Mouse (Mus musculus) intestine, postnatal 0 days (tissue): ENCODE measurements at regions not wholly inside any gene's neighbourhood (a gene's known extent, or its start where the extent isn't known, plus 50 kb on each side); places are given as distances from the start of the nearest gene placed in this dataset.

ENCODE experiments used
- ATAC-seq: fragments of 200-750 bp; cut with Nextera tagmentation; 2 replicates; pipeline ENCODE4 v1.8.0; 2017; ENCODE audit warnings: mild to moderate bottlenecking, moderate TSS enrichment, moderate library complexity
- H3K27ac ChIP-seq: fragments of 300-500 bp; sonication (generic); 2 replicates; pipeline ENCODE4 v1.5.1; 2014; ENCODE audit warnings: mild to moderate bottlenecking, low read depth, low read length, moderate library complexity
- H3K27me3 ChIP-seq: fragments of 300-500 bp; sonication (generic); replicated peaks from 2 replicates; pipeline ENCODE4 v1.6.1; 2014; ENCODE audit warnings: low read length, mixed read lengths; ENCODE audit not compliant: control insufficient read depth, insufficient read depth
- H3K36me3 ChIP-seq: fragments of 300-500 bp; sonication (generic); 2 replicates; pipeline ENCODE4 v1.6.1; 2014; ENCODE audit warnings: mild to moderate bottlenecking, moderate library complexity; ENCODE audit not compliant: control insufficient read depth, insufficient read depth
- H3K4me1 ChIP-seq: fragments of 300-500 bp; sonication (generic); replicated peaks from 2 replicates; pipeline ENCODE4 v1.6.1; 2014; ENCODE audit warnings: antibody characterized with exemption, low read length, mixed read lengths; ENCODE audit not compliant: control insufficient read depth, insufficient read depth
- H3K4me2 ChIP-seq: fragments of 300-500 bp; sonication (generic); replicated peaks from 2 replicates; pipeline ENCODE4 v1.6.1; 2014; ENCODE audit warnings: low read depth, mild to moderate bottlenecking, moderate library complexity
- H3K4me3 ChIP-seq: fragments of 300-500 bp; sonication (generic); 2 replicates; pipeline ENCODE4 v1.5.1; 2014; ENCODE audit warnings: low read depth, low read length
- H3K9ac ChIP-seq: fragments of 300-500 bp; sonication (generic); 2 replicates; pipeline ENCODE4 v1.6.1; 2014; ENCODE audit warnings: mild to moderate bottlenecking, low read depth, low read length
- H3K9me3 ChIP-seq: fragments of 300-500 bp; sonication (generic); 2 replicates; pipeline ENCODE4 v1.6.1; 2016; ENCODE audit warnings: mixed run types; ENCODE audit not compliant: control insufficient read depth
- CTCF ChIP-seq: sonication (generic); IDR thresholded peaks from 2 replicates; pipeline ENCODE4 v1.5.1; 2016; ENCODE audit warnings: low read depth, mild to moderate bottlenecking, control low read depth, antibody characterized with exemption, moderate library complexity
- WGBS: fragments of 180-500 bp; shearing (Covaris S2); extraction: QIAGEN DNeasy Blood & Tissue Kit; methylation state at CpG from one replicate; pipeline ENCODE4 v1.1.7; 2014; 5-methylcytosine and 5-hydroxymethylcytosine counted together

DNA sequence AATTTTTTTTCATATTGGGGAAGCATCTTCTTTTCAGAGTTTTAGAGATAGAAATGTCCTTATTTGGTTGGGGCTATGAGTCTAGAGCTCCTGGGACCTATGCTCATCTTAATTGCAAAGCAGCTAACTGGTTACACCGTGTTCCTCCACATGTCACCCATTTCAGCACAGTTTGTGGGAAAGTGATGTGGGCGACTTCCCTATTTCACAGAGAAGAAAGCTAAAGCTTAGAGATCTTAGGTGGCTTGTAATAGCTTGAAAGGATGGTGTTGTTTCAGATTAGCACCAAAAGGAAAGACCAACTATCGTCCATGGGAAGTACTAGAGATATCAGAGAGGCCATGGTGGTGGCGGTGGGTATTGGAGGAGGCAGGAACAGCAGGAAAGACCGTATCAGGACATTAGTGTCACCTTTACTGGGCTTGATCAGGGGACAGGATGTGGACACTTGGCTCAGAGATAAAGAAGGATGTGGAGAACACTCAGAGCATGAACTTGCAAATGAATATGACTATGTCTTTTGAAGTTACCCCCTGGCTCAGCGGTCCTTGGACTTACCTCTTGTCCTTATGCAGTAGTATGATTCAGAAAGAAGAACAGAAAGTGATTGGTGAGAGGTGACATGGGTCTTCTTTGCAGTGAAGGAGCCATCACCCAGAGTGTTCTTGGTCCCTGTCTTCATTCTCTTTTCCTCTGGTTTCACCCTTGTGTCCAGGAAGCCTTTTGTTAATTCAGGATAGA lies 182.4 kb upstream of the Stt3b start:
- Histone ChIP-seq H3K27me3 (no peaks in the 10 kb centered on the region), H3K4me2 (no peak overlapping the region), H3K27ac (no peak overlapping the region), H3K9me3 (no peaks in the 10 kb centered on the region), H3K4me3 (no peak overlapping the region), H3K4me1 (no peaks in the 10 kb centered on the region), H3K9ac (no peak overlapping the region), H3K36me3 (no peaks in the 10 kb centered on the region)
- ATAC-seq: no peak
- WGBS: 88% methylated on average over 6 of the region's 6 CpGs
- no peak for TF ChIP-seq CTCF

DNA sequence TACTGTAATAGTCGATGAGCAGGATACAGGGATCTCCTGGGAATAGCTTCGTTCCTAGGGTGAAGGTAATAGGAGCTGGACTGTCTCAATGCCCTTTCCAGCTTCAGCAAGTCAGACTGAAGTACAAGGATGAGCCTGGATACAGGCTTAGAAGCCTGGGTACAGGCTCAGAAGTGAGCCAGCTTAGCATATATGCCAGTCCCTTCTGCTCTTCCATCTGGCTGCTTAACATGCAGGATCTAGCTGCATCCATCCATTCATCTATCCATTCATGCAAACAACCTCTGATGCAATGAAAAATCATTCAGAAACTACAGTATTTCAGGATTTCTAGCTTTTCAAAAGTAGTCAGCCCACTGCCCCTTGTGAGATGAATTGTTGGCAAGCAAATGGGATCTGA lies 183.5 kb upstream of the Stt3b start:
- WGBS: 88% methylated on average over 2 of the region's 2 CpGs
- TF ChIP-seq CTCF: no peak

DNA sequence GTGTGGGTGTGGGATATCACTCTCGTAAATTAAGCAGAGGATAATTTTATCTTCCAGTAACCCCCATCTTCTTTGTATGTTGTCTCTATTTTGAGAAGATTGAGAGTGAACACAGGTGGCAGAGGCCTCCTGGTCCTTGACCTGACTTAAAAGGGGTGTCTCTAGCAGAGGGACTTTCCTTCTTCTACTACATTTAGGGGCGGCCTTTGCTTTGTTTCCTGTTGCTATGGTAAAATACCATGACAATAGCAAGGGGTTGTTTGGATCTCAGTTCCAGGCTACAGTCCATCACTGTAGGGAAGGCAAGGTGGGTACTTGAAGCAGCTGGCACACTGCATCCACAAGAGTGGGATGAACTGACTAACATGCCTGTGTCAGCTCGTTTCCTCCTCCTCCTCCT lies 189.3 kb upstream of the Stt3b start:
- H3K4me2 ChIP-seq: no peak overlapping the region
- no peaks in the 10 kb centered on the region for H3K4me1 ChIP-seq
- H3K36me3 ChIP-seq: no peaks in the 10 kb centered on the region
- WGBS: 67% methylated on average over 3 of the region's 3 CpGs
- ATAC-seq: no peak
- H3K9ac ChIP-seq: no peak overlapping the region
- no peaks in the 10 kb centered on the region for H3K9me3 ChIP-seq
- no peaks in the 10 kb centered on the region for H3K27me3 ChIP-seq
- no peak overlapping the region for H3K27ac ChIP-seq
- TF ChIP-seq CTCF: no peak
- no peak overlapping the region for H3K4me3 ChIP-seq

More for the DNA sequence above, 183.5 kb upstream of the Stt3b start:
- H3K36me3 ChIP-seq: no peaks in the 10 kb centered on the region
- H3K4me2 ChIP-seq: no peak overlapping the region
- no peaks in the 10 kb centered on the region for H3K27me3 ChIP-seq
- no peak overlapping the region for H3K9ac ChIP-seq
- no peak overlapping the region for H3K27ac ChIP-seq
- H3K4me3 ChIP-seq: no peak overlapping the region
- no peak for ATAC-seq
- no peaks in the 10 kb centered on the region for H3K4me1 ChIP-seq
- H3K9me3 ChIP-seq: no peaks in the 10 kb centered on the region

DNA sequence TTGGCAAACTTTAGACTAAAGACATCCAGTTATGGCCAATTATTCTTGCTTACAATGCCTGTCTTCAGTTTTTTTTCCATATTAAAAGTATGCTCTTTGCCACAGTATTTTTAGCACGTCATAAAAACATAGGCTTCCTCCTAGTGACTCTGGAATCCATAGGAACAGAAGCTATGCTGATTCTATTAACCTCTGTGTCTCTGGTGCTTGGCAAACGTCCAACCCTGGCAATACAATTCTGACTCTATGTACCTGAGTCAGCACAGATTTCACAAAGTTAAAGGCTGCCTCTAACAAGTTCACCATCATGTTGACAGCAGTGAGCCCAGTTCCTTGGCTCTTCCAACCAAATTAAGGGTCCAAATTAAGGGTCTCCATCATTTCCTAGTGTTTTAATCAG lies 194.6 kb upstream of the Stt3b start:
- H3K4me1 ChIP-seq: no peaks in the 10 kb centered on the region
- no peak overlapping the region for H3K9ac ChIP-seq
- no peak for ATAC-seq
- no peak for TF ChIP-seq CTCF
- 16% methylated on average over 2 of the region's 2 CpGs for WGBS
- H3K27ac ChIP-seq: no peak overlapping the region
- H3K36me3 ChIP-seq: no peaks in the 10 kb centered on the region
- H3K4me2 ChIP-seq: no peak overlapping the region
- H3K27me3 ChIP-seq: no peaks in the 10 kb centered on the region
- H3K9me3 ChIP-seq: no peaks in the 10 kb centered on the region
- H3K4me3 ChIP-seq: no peak overlapping the region

DNA sequence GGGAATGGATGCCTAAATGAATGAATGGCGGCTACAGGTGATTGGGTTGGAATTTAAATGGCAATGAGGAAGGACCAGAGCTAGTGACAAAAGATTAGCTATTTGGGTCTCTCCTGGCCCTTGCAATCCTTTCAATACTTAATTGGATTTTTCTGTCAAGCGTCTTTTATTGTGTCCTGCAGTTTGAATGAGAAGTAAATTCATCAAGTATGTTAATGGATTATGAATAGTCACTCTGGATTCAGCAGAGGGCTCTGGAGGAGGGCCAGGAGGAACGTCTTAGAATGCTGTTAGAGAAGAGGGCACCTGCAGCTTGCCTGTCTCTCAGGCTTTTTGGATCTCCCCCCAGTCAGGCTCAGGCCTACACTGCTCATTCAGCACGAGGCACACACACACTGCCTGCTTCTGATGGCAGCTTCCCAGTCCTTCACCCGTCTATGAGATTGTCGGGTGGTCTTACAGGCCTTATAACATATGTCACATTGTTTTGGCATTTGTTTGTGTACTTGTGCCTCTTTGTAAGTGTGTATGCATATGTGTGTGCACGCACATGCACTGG lies 197.0 kb upstream of the Stt3b start:
- no peak for ATAC-seq

DNA sequence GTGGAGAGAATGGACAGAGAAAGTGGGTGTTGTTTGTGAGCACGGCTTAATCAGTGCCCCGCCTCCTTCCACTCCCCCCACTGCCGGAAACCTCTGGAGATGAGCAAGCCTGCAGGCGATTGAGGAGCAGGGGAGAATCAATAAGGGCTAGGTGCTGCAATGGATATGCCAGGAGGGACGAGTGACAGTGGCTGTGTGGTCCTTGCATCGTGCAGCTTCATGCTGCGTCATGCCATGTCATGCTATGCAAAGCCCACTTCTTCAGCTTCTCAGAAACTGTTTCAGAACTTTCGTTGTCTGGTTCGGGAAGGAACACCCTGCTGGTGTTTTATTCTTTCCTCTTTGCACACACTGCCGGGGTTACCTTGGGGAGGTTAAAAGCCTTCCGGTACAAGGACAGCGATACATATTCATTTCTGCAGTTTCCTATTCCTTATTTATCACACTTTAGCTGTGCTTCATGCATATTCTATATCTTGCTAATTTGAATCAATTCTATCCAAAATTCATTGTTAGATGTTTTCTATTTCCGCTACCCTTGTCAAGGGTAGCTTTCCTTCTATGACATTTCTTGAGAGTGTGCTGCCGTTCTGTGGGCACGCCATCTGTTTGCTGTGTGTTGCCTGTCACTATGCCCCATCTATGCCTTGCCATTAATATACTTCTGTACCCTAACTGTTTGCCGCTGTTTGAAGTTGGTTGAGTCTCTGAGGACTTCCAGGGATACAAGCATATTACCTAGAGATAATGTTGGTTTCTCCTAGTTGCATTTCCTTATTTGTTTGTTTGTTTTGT lies 202.8 kb upstream of the Stt3b start:
- H3K9ac ChIP-seq: no peak overlapping the region
- no peaks in the 10 kb centered on the region for H3K36me3 ChIP-seq
- no peak for ATAC-seq
- no peak overlapping the region for H3K4me2 ChIP-seq
- no peak for TF ChIP-seq CTCF
- no peaks in the 10 kb centered on the region for H3K4me1 ChIP-seq
- no peaks in the 10 kb centered on the region for H3K9me3 ChIP-seq
- no peak overlapping the region for H3K4me3 ChIP-seq
- H3K27ac ChIP-seq: no peak overlapping the region
- 66% methylated on average over 16 of the region's 16 CpGs for WGBS
- H3K27me3 ChIP-seq: no peaks in the 10 kb centered on the region

More for the DNA sequence above, 197.0 kb upstream of the Stt3b start:
- H3K27ac ChIP-seq: no peak overlapping the region
- no peak for TF ChIP-seq CTCF
- no peaks in the 10 kb centered on the region for H3K36me3 ChIP-seq
- no peaks in the 10 kb centered on the region for H3K27me3 ChIP-seq
- H3K9me3 ChIP-seq: no peaks in the 10 kb centered on the region
- H3K4me2 ChIP-seq: no peak overlapping the region
- no peak overlapping the region for H3K4me3 ChIP-seq
- WGBS: 81% methylated on average over 7 of the region's 7 CpGs
- H3K9ac ChIP-seq: no peak overlapping the region
- no peaks in the 10 kb centered on the region for H3K4me1 ChIP-seq
